Mouse (Mus musculus): Measurements from ENCODE around the gene Gm47985. TPM values are rescaled to one million over a fixed set of nuclear protein-coding genes. Genes with fewer than 3 reads are reported as not detected.
"Not testable (repeated sequence)": the region's sequence is repeated elsewhere in the genome, so short reads cannot be mapped to it uniquely, and the experiment has no call there.

Gene Gm47985
- polyA plus RNA-seq (2015; fragmentation: Nextera tagmentation; extraction: Ambion mirVana), result 1.4 and 1.8 TPM in 2 replicates

GRCm38 (mm10) chr1:151182266-151182665, at the start of gene Gm47985:
Gene Gm47985 (plus strand): TSS chr1:151182537.
- H3K9me3 ChIP-seq (replicated peaks; ENCODE audit: control insufficient read depth, low read length); H3K4me3 ChIP-seq (ENCODE audit: low read depth, low read length); H3K27me3 ChIP-seq (ENCODE audit: control insufficient read depth, insufficient read depth, low read depth, low read length); H3K4me2 ChIP-seq (ENCODE audit: low read depth, low read length); H3K9ac ChIP-seq (ENCODE audit: low read depth, low read length); H3K36me3 ChIP-seq (ENCODE audit: control insufficient read depth, insufficient read depth); H3K27ac ChIP-seq (ENCODE audit: low read length): not testable (repeated sequence)
- WGBS (ENCODE audit: insufficient replicate concordance), result no CpG with 5 or more reads among the region's 7 CpGs
- H3K4me1 ChIP-seq (ENCODE audit: control insufficient read depth, low read depth, low read length), result peaks cover 28% of the 10 kb centered on the region
- ATAC-seq (ENCODE audit: low read depth), result peak; percentile 33; the same call in 1 of the 2 replicates

- H3K4me1 ChIP-seq (ENCODE audit: control insufficient read depth, low read depth, low read length), result peaks cover 33% of the 10 kb centered on the region
- H3K4me3 ChIP-seq (ENCODE audit: low read depth, low read length), result no peak overlapping the region
- H3K9me3 ChIP-seq (replicated peaks; ENCODE audit: control insufficient read depth, low read length), result no peaks in the 10 kb centered on the region
- H3K27ac ChIP-seq (ENCODE audit: low read length), result no peak overlapping the region
- no peak for ATAC-seq (ENCODE audit: low read depth)
- WGBS (ENCODE audit: insufficient replicate concordance), result 76% methylated on average over 7 of the region's 7 CpGs
- H3K36me3 ChIP-seq (ENCODE audit: control insufficient read depth, insufficient read depth), result no peaks in the 10 kb centered on the region
- H3K9ac ChIP-seq (ENCODE audit: low read depth, low read length), result no peak overlapping the region
- no peaks in the 10 kb centered on the region for H3K27me3 ChIP-seq (ENCODE audit: control insufficient read depth, insufficient read depth, low read depth, low read length)
- no peak overlapping the region for H3K4me2 ChIP-seq (ENCODE audit: low read depth, low read length)
Observed at GRCm38 (mm10) chr1:151132686-151133085, 49.7 kb upstream of the Gm47985 start.

- Histone ChIP-seq H3K4me3 (ENCODE audit: low read depth, low read length) (no peak overlapping the region), H3K27me3 (ENCODE audit: control insufficient read depth, insufficient read depth, low read depth, low read length) (no peaks in the 10 kb centered on the region), H3K36me3 (ENCODE audit: control insufficient read depth, insufficient read depth) (no peaks in the 10 kb centered on the region), H3K4me2 (ENCODE audit: low read depth, low read length) (no peak overlapping the region), H3K4me1 (ENCODE audit: control insufficient read depth, low read depth, low read length) (no peaks in the 10 kb centered on the region), H3K9ac (ENCODE audit: low read depth, low read length) (no peak overlapping the region), H3K9me3 (replicated peaks; ENCODE audit: control insufficient read depth, low read length) (no peaks in the 10 kb centered on the region), H3K27ac (ENCODE audit: low read length) (no peak overlapping the region)
- no peak for ATAC-seq (ENCODE audit: low read depth)
- 77% methylated on average over 6 of the region's 6 CpGs for WGBS (ENCODE audit: insufficient replicate concordance)
Observed at GRCm38 (mm10) chr1:151138388-151138787, 43.9 kb upstream of the Gm47985 start.

- WGBS (ENCODE audit: insufficient replicate concordance), result 64% methylated on average over 3 of the region's 3 CpGs
- H3K9ac ChIP-seq (ENCODE audit: low read depth, low read length), result no peak overlapping the region
- no peak overlapping the region for H3K27ac ChIP-seq (ENCODE audit: low read length)
- no peaks in the 10 kb centered on the region for H3K36me3 ChIP-seq (ENCODE audit: control insufficient read depth, insufficient read depth)
- no peak for ATAC-seq (ENCODE audit: low read depth)
- H3K4me2 ChIP-seq (ENCODE audit: low read depth, low read length), result no peak overlapping the region
- no peaks in the 10 kb centered on the region for H3K4me1 ChIP-seq (ENCODE audit: control insufficient read depth, low read depth, low read length)
- no peak overlapping the region for H3K4me3 ChIP-seq (ENCODE audit: low read depth, low read length)
- H3K9me3 ChIP-seq (replicated peaks; ENCODE audit: control insufficient read depth, low read length), result no peaks in the 10 kb centered on the region
- H3K27me3 ChIP-seq (ENCODE audit: control insufficient read depth, insufficient read depth, low read depth, low read length), result no peaks in the 10 kb centered on the region
Observed at GRCm38 (mm10) chr1:151140956-151141355, 41.4 kb upstream of the Gm47985 start.

- no peak for ATAC-seq (ENCODE audit: low read depth)
- 49% methylated on average over 6 of the region's 6 CpGs for WGBS (ENCODE audit: insufficient replicate concordance)
- Histone ChIP-seq H3K4me3 (ENCODE audit: low read depth, low read length) (no peak overlapping the region), H3K27ac (ENCODE audit: low read length) (no peak overlapping the region), H3K9me3 (replicated peaks; ENCODE audit: control insufficient read depth, low read length) (no peaks in the 10 kb centered on the region), H3K27me3 (ENCODE audit: control insufficient read depth, insufficient read depth, low read depth, low read length) (no peaks in the 10 kb centered on the region), H3K36me3 (ENCODE audit: control insufficient read depth, insufficient read depth) (no peaks in the 10 kb centered on the region), H3K4me2 (ENCODE audit: low read depth, low read length) (no peak overlapping the region), H3K9ac (ENCODE audit: low read depth, low read length) (no peak overlapping the region), H3K4me1 (ENCODE audit: control insufficient read depth, low read depth, low read length) (no peaks in the 10 kb centered on the region)
Observed at GRCm38 (mm10) chr1:151144471-151145146, 37.7 kb upstream of the Gm47985 start.

GRCm38 (mm10) chr1:151147801-151148200, 34.5 kb upstream of the Gm47985 start:
- no peak for ATAC-seq (ENCODE audit: low read depth)
- no peaks in the 10 kb centered on the region for H3K9me3 ChIP-seq (replicated peaks; ENCODE audit: control insufficient read depth, low read length)
- no peaks in the 10 kb centered on the region for H3K4me1 ChIP-seq (ENCODE audit: control insufficient read depth, low read depth, low read length)
- H3K4me2 ChIP-seq (ENCODE audit: low read depth, low read length), result no peak overlapping the region
- H3K27me3 ChIP-seq (ENCODE audit: control insufficient read depth, insufficient read depth, low read depth, low read length), result no peaks in the 10 kb centered on the region
- no peak overlapping the region for H3K4me3 ChIP-seq (ENCODE audit: low read depth, low read length)
- no peaks in the 10 kb centered on the region for H3K36me3 ChIP-seq (ENCODE audit: control insufficient read depth, insufficient read depth)
- H3K27ac ChIP-seq (ENCODE audit: low read length), result no peak overlapping the region
- H3K9ac ChIP-seq (ENCODE audit: low read depth, low read length), result no peak overlapping the region

- Histone ChIP-seq H3K27ac (ENCODE audit: low read length) (no peak overlapping the region), H3K36me3 (ENCODE audit: control insufficient read depth, insufficient read depth) (no peaks in the 10 kb centered on the region), H3K27me3 (ENCODE audit: control insufficient read depth, insufficient read depth, low read depth, low read length) (no peaks in the 10 kb centered on the region), H3K4me1 (ENCODE audit: control insufficient read depth, low read depth, low read length) (no peaks in the 10 kb centered on the region; the same call in 1 of the 2 replicates), H3K4me2 (ENCODE audit: low read depth, low read length) (no peak overlapping the region), H3K4me3 (ENCODE audit: low read depth, low read length) (no peak overlapping the region), H3K9me3 (replicated peaks; ENCODE audit: control insufficient read depth, low read length) (no peaks in the 10 kb centered on the region), H3K9ac (ENCODE audit: low read depth, low read length) (no peak overlapping the region)
- no peak for ATAC-seq (ENCODE audit: low read depth)
- WGBS (ENCODE audit: insufficient replicate concordance), result 70% methylated on average over 7 of the region's 7 CpGs
Observed at GRCm38 (mm10) chr1:151150211-151150610, 32.1 kb upstream of the Gm47985 start.

- no peak overlapping the region for H3K9ac ChIP-seq (ENCODE audit: low read depth, low read length)
- H3K27me3 ChIP-seq (ENCODE audit: control insufficient read depth, insufficient read depth, low read depth, low read length), result no peaks in the 10 kb centered on the region
- no peaks in the 10 kb centered on the region for H3K9me3 ChIP-seq (replicated peaks; ENCODE audit: control insufficient read depth, low read length)
- 59% methylated on average over 2 of the region's 2 CpGs for WGBS (ENCODE audit: insufficient replicate concordance)
- no peak for ATAC-seq (ENCODE audit: low read depth)
- no peak overlapping the region for H3K27ac ChIP-seq (ENCODE audit: low read length)
- H3K4me1 ChIP-seq (ENCODE audit: control insufficient read depth, low read depth, low read length), result no peaks in the 10 kb centered on the region; the same call in 1 of the 2 replicates
- no peak overlapping the region for H3K4me2 ChIP-seq (ENCODE audit: low read depth, low read length)
- no peak overlapping the region for H3K4me3 ChIP-seq (ENCODE audit: low read depth, low read length)
- H3K36me3 ChIP-seq (ENCODE audit: control insufficient read depth, insufficient read depth), result no peaks in the 10 kb centered on the region
Observed at GRCm38 (mm10) chr1:151151089-151151488, 31.2 kb upstream of the Gm47985 start.

- Histone ChIP-seq H3K4me2 (ENCODE audit: low read depth, low read length) (no peak overlapping the region), H3K27me3 (ENCODE audit: control insufficient read depth, insufficient read depth, low read depth, low read length) (no peaks in the 10 kb centered on the region), H3K4me3 (ENCODE audit: low read depth, low read length) (no peak overlapping the region), H3K9ac (ENCODE audit: low read depth, low read length) (no peak overlapping the region), H3K36me3 (ENCODE audit: control insufficient read depth, insufficient read depth) (no peaks in the 10 kb centered on the region), H3K27ac (ENCODE audit: low read length) (no peak overlapping the region), H3K4me1 (ENCODE audit: control insufficient read depth, low read depth, low read length) (no peaks in the 10 kb centered on the region; the same call in 1 of the 2 replicates), H3K9me3 (replicated peaks; ENCODE audit: control insufficient read depth, low read length) (no peaks in the 10 kb centered on the region)
- 56% methylated on average over 6 of the region's 6 CpGs for WGBS (ENCODE audit: insufficient replicate concordance)
- peak; percentile 55 for ATAC-seq (ENCODE audit: low read depth)
Observed at GRCm38 (mm10) chr1:151153056-151153652, 29.2 kb upstream of the Gm47985 start.
